Mouse (Mus musculus): ENCODE data around the gene Exog.

- TF ChIP-seq CTCF (conservative IDR thresholded peaks at IDR 0.05; ENCODE audit: low read length) (no peak), POU5F1 (IDR thresholded peaks at IDR 0.05; ENCODE audit: borderline replicate concordance, low read length) (no peak)
These were observed 52.2 kb downstream of the Exog start for GRCm38 (mm10) chr9:119496960-119497359.
